Mouse (Mus musculus) cerebellum, adult 11 months (tissue): ENCODE results near the gene Cops4.

Experiments used
- DNase-seq: peaks from one replicate; pipeline ENCODE4 v3.0.0; 2022

Gene Cops4

DNA sequence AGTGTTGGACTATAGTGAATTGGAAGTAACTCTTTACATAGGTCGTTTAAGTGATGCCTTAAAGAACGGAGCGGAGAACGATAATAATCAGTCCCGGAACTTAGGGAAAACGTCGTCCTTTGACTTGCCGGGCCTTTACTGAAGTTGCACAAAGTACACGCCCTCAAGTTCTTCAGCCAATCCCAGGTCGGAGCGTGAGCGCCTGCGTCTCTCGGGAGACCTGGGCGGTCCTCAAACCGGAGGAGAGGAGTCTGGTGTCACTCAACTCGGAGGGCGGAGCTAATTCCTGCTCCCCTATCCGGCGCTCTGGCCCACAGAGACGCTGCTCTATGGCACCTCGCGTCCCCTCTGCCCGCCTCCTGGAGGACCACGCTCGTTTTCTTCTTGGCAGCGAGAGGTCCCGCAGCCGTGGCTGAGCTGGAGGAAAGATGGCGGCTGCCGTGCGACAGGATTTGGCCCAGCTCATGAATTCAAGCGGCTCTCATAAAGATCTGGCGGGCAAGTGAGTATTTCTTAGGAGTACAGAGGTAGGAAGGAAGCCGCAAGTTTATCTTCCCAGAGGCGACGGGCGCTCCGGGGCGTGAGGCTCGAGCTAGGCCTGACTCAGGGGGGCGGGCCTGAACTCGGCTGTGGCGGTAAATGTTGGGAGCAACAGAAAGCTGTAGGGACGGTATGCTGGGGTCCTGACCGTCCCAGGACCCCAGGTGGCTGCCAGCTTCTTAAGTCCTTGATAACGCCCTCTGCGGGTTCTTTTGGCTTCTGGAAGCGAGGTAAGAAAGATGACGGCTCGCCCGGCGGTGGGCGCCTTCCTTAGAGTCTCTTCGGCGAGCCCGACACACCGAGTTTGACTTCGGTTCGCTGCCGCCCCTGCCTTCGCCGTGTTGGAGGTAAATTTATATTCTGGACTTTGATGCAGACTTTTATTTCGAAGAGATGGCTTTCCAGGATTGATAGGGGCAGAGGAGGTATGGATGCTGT lies at the start of gene Cops4:
Gene Cops4, plus strand, starts transcription at position 261 of the 978 bp plus-strand sequence.
- peak; percentile 96 for DNase-seq

DNA sequence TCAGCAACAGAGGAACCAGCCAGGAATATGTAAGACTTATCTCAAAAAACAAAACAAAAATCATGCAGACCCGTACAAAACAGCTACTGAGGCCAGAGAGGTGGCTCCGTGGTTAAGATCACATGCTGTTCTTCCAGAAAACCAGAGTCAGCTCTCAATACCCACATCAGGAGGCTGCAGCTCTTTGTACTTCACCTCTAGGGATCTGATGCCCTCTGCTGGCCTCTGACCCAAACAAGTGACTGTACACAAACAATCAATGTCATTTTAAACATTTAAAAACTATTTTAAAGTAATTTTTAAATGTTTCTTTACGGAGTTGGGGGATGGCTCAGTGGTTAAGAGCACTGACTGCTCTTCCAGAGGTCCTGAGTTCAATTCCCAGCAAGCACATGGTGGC lies 41.8 kb upstream of the Cops4 start:
- no peak for DNase-seq

DNA sequence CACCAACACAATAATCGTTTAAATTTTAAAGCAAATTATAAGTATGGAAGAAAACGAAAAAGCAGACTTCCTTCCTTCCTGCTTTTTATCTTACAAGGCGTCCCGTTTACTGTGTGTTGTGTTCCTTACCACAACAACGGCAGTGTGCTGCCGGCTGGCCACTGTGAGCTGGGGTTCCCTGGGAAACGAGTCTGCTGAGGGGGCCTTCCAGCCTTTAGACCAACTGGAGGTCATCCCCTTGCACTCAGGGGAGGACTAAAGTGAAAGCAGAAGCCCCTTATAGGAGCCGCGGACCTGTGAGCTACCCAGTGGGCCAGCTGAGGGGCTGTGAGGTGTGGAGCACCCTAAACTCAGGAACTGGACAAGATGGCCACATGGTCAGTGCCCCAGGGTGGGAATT lies 40.5 kb upstream of the Cops4 start:
- DNase-seq, result no peak

DNA sequence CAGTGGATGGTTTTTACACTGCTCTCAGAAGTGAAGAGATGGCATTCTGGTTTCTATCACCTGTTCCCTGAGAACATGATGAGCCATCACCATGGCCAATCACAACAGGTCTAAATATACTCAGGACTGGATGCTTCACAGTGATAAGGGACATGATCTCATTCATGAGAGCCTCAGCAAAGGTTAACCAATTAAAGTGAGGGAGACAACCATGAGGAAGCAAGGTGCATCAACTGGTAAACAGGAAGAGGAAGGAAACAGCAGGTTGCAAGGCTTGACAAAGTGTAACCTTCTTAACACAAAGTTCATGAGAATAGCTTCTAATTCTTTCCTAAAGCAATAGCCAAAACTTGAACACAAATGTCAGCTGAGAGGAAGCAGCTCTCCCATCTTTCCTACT lies 34.5 kb upstream of the Cops4 start:
- DNase-seq, result no peak

DNA sequence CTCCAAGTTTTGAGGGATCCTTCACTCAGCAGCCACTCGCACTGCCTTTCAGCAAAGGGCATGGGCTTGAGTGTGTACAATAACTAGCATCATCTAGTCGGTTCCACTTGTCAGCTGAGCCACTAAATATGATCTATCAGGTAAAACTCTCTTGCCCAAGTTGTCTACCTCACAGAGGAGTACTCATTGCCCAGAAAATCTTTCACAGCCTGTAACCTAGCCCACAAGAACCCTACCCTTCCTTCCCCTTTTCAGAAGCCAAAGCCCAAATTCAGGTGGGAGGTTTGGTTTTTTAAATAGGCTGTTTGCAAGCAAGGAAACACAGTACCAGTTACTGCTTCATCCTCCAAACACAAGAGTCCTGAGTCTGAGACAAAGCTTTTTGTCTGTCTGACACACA lies 31.0 kb upstream of the Cops4 start:
- no peak for DNase-seq

DNA sequence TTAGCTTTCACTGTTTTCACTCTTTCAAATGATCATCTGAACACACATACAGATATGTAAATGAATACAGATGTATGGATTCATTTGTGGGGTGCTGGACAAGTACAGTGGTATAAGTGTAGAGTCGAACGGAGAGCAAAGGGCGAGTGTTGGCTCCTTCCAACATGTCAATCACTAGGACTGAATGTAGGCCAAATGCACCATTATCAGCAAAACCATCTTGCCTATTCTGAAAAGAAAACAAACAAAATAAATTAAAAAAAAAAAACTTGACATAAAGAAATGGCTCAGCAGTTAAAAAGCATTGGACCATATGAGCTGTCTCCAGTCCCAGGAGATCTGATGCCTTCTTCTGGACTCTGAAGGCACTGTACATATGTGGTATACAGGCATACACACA lies 29.9 kb upstream of the Cops4 start:
- no peak for DNase-seq

DNA sequence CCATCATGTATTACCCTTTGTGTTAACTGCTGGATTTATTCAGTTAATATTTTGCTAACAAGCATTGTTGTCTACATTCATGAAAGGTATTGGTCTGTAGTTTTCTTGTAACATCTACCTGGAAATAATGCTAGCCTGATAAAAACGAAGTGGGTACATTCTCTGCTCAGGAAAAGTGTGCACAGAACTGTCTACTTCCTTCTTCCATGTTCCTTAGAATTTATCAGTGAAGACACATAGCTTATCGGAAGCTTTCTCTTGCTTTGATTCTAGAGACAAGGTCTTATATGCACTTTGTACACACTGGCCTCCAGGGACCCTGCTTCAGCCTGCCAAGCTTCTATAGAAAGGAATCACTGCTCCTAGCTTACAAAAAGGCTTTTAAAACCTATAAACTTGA lies 28.8 kb upstream of the Cops4 start:
- DNase-seq, result no peak

DNA sequence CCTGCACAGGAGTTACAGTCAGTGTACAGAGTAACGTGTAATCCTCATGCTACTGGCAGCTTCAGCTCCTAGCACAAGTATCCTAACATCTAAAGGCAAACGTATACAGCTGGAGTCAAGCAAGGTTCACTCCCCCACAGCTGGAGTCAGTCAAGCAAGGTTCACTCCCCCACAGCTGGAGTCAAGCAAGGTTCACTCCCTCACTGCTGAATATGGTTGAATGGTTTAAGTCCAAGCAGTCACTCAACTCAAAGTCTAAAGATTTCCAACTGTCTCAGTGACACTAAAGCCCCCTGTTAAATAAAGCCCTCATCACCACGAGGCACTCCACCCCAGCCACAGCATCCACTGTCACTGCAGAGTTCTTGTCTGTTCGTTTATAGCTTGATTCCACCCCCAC lies 26.4 kb upstream of the Cops4 start:
- DNase-seq, result no peak

DNA sequence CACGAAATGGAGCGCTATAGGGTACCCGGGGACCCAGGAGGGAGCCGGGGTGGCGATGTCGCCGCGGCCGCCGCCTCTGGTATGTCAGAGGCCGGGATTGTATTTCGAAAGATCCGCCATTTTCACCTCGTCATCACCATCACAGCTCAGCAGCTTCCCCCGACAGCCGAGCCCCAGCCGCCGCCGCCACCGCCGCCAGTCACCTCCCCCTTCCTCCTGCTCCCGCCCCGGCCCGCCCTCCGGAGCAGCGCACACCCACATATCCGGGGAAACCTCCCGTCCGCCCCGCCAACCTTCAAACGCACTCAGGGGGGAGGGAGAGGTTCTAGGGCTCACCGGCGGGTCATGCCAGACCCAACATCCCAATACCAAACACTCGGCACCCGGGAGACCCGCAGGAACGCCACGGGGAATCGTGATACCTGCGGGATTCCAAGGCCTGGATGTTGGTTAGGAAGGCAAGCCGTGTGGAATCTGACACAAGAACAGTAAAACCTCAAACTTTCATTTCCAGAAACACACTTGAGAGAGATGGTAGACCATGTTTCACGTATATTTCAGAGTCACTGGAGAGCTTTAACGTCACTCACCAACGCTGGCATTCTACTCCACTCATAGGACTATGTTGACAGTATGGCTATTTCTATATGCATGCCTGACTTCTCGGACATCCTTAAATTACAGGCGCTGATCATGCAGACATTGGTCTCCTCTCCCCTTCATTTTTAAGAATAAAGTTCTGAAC lies 19.5 kb upstream of the Cops4 start:
- DNase-seq, result peak; percentile 50

DNA sequence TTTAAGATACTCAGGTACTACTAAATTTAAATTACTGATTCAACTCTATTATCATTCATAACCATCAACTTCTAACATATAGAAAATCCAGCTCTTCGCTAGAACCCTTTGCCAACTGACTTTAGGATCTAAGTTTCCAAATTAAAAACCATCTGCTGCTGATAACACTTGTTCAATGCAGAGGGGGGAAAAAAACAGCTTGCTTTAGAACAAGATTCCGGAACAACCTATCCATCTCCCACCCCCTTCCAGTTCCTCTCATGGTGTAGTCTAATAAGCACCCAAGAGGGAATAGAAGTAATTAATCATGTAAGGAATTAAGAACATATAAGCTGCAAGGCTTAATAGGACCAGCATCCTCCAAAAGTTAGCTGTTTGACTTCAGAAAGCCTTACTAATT lies 18.9 kb upstream of the Cops4 start:
- no peak for DNase-seq

DNA sequence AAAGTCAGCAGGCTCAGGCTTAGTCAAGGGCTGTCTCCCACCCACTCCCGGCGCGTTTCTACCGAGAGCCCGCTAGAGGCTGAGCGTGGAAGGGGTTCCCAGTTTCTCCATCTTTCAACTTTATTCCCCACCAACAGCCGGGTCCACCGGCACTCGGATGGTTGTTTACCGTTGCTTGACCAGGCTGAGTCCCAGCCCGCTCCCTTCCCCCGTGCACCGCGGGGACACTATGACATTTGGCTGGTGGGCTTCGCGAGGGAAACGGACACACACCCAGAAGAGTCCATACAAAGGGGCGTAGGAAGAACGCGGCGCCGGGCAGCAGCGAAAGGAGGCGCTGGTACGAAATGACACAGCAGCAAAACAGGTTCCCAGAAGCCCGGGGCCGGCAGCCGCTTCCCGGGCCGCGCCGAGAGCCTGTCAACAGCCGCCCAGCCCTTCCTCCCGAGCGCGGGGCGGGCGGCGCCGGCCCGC lies 18.2 kb upstream of the Cops4 start:
- peak; percentile 34 for DNase-seq

DNA sequence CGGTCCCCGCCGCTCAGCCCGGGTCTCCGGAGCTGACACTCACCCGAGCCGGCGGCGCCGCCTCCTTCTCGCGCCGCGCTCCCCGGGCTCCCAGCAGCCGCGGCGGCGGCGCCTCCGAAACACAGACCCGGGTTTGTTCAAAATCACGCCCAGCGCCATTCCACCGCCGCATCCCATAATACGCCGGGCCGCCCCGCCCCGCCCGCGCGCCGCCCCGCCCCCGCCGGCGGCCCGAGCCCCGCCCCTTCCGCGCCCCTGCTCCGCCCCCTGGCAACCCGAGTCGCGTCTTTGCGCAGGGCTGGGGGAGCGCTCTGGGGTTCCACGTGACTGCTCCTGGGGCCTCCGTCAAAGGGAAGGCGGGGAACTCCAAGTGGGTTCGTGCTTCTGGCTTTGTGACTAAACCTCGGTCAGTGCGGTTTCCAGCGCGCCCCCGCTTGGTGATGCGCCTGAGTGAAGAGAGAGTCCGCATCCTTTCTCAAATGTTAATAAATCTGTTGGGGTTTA lies 17.6 kb upstream of the Cops4 start, which contains the start of gene Lin54:
Gene Lin54, minus strand, starts transcription at position 182 of the 504 bp plus-strand sequence.
- DNase-seq, result peak; percentile 87

DNA sequence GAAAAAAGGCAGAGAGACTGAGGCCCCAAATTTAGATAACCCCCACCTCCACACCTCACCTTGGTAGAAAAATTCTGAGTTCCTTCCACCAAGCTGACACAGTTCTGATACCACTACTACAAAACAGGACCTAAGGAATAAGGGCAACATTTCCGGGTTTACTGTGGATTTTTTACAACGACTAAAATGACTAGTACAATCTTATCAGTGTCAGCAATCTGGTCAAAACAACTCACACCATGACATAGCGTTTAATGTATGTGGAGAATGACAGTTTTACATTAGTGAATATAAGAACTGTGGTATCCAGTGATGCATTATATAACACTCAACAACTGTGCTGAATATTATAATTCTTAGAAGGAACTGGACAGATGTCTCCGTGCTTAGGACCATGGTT lies 16.8 kb upstream of the Cops4 start:
- no peak for DNase-seq

DNA sequence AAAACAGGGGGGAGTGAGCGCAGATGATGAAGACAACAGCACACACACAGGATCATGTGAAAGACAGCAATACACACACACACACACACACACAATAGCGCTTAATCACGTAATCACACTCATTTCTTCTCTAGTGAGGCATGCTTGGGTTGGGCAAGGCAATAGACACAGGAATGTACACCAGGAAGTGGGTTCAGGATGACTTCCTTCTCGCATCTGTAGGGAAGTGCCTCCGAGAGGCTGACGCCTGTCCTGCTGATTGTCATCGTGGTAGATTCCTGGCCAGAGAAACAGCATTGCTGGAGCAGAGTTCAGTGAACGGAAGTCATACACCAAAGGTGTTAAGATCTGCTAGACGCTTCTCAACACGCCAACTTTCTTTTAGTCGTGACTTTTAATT lies 8.9 kb upstream of the Cops4 start:
- no peak for DNase-seq

DNA sequence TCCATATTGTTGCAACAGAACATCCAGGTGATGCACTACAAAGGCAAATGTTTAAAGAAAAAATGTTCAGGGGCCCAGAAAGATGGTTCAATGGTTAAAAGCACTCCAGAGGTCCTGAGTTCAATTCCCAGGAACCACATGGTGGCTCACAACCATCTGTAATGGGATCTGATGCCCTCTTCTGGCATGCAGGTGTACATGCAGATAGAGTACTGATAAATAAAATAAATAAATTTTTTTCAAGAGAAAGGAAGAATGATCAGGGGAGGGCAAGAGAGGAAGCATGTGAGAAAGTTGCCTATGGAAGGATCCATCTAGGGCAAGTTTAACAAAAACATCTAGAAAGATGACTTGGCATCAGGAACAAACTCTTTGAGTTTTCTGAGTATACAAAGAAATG lies 5.5 kb upstream of the Cops4 start:
- no peak for DNase-seq

DNA sequence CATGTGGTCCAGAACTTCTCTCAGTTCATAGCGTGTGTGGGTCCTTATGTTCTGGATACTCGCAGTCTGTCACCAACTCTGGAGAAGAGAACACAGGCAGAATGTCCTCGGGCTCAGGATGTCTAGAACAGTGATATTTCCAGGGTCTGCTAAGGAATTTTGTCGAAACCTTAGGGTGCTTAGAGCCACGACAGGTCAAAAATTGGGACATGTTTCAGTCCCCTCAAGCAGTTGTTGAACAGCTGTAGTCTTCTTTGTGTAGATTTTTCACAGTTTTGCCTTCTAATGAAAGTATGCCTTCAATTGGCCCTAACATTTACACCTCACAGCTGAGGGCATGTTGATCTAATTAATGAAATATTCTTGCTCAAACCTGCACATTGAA lies 910 bp downstream of the Cops4 start:
- DNase-seq, result no peak

DNA sequence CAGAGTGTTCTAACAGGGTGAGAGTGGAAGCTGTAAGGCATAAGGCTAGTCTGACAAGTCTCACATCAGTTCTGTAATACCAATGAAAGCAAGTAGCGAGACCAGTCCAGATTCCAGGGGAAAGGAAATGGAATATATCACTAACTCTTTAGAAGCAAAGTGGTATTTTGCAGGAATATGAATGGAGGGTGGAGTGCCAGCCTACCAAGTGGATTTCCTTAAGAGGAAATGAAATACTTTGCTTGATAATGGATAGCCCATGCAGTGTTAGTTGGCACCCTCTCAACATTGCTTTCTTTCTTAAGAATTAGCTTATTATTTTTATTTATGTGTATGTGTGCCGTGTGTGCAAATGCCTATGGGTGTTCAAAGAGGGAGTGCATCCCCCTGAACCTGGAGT lies 2.1 kb downstream of the Cops4 start:
- DNase-seq, result no peak

DNA sequence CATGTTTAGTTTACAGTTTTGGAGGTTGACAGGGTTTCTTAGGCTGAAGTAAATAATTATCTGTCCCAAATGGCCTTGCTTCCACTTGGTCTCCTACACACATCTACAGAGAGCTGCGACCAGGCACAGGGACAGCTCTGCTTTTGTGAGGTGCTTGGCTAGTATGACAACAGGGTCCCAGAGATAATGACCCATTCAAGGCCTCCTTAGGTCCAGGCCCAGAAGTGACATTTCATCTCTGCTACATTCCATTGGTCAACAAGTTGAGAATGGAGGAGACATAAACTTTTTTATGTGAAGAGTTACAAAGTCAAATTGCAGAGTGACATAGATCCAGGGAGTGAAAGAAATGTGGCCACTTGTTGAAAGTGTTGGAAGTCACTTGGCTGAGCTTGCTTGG lies 5.2 kb downstream of the Cops4 start:
- DNase-seq, result no peak

DNA sequence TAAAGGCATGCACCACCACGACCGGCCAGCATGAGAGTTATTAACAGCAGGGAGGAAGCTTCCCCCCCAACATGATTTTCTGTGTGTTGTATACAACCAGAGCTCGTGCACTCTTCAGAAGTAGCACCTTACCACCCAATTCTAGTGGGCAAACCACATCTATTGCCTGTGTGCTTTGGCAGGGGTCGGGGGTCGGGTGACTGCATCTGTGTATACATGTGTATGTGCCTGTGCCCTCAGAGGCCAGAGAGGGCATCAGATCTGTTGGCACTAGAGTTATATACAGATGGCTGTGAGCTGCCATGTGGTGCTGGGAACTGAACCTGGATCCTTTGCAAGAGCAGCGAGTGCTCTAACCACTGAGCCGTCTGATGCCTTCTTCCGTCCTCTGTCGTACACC lies 6.8 kb downstream of the Cops4 start:
- no peak for DNase-seq

DNA sequence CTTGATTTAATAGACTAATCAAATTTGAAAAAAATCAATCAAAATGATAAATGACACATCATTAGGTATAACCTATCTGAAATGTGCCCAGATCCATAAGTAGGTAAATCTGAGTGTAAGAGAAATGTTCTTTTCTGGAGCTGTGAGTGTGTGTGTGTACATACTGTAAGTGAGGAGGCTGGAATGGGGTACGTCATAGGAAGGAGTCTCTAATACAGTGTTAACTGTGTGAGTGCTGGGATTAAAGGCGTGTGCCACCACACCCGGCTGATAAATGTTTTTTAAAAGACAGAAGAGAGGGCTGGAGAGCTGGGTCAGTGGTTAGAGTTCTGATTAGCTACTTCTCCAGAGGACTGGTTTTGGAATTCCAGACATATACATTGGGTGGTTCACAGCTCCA lies 7.5 kb downstream of the Cops4 start:
- no peak for DNase-seq

DNA sequence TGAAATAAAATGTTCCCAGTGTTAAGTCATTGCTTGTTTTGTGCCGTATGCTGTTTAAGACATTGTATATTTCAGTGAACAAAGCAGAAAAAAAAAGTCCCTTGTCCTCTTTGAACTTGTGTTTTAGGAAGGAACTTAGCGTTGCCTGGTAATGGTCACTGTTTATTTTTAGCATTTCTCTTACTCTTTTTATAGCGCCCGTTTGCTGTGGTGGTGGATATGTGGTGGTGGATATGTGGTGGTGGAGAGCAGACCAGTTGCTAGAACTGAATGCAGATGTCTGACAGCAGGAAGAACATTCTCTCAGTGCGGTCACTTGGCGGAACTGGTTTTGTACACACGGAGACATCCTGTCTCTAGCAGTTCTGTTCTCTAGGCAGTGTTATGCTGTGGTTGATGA lies 8.1 kb downstream of the Cops4 start:
- DNase-seq, result no peak

DNA sequence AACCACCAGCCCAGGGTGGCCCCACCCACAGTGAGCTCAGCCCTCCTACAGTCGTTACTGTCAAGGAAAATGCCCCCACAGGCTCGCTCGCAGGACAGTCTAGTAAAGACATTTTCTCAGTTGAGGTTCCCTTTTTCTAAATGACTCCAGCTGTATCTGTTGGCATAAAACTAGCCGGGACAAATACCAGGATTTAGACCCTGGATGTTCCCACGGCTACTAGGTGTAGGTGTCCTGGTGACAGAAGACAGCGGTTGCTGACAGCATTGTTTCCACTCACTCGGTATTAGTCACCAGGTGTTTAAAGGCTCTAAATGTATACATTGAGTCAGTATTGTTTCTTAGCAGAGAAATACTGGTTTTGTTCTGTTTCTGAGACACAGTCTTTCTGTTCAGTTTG lies 17.7 kb downstream of the Cops4 start:
- no peak for DNase-seq

DNA sequence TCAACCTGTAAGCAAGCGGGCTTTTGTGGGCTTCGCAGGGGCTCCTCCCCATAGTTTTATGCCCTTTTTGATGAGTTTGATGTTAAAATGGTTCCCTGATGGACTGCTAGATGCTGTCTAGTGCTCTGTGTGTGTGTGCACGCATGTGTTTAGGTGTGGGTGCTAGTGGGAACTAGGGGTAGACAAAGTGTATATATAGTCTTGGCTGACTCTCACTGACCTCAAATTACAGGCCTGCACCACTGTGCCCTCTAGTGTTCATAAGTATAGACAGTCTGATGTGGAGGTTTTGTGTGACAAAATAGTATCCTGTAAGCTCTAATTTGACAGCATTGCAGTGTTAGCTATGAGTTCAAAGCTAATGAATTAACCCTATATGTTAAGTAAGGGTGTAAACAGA lies 18.5 kb downstream of the Cops4 start:
- DNase-seq, result no peak
